17 mouse cellular contexts compared by ENCODE assay signal in genomic region chr7:58436888-58437625, GRCm38 (mm10).
"Had no signal": no experiment of that assay in that cellular context is flagged by ENCODE, and none has a peak within 500 bp of the region (broad histone marks: within the 10 kb centered on the region; RNA-seq: fewer than 3 reads in every experiment).

No protein-coding gene starts in this region.

- H3K27ac ChIP-seq: hindbrain, postnatal 0 days; left cerebral cortex, adult 2 months; limb, embryonic 10.5 days; liver, embryonic 15.5 days; midbrain, embryonic 10.5 days; neural tube, embryonic 15.5 days had no signal

- DNase-seq: kidney, adult 11 months; kidney, postnatal 14 days; lung, adult 2 months; lung, postnatal 4 days; midbrain, embryonic 14.5 days; right cerebral cortex, adult 18-20 months; right cerebral cortex, postnatal 25 days; thymus, postnatal 14 days had no signal

- H3K9me3 ChIP-seq: limb, embryonic 10.5 days; liver, embryonic 15.5 days; midbrain, embryonic 10.5 days; neural tube, embryonic 15.5 days had no signal

- ATAC-seq: hindbrain, postnatal 0 days; lung, postnatal 0 days had no signal

- H3K36me3 ChIP-seq: limb, embryonic 10.5 days; liver, embryonic 15.5 days; midbrain, embryonic 10.5 days; neural tube, embryonic 15.5 days had no signal

- H3K4me2 ChIP-seq: liver, embryonic 11.5 days; liver, embryonic 15.5 days; neural tube, embryonic 15.5 days had no signal

- H3K4me3 ChIP-seq: left cerebral cortex, adult 2 months; limb, embryonic 10.5 days; liver, embryonic 15.5 days; midbrain, embryonic 10.5 days; myocyte; neural tube, embryonic 15.5 days had no signal

- H3K4me1 ChIP-seq: limb, embryonic 10.5 days; liver, embryonic 15.5 days; midbrain, embryonic 10.5 days; neural tube, embryonic 15.5 days had no signal

- H3K27me3 ChIP-seq: liver, embryonic 15.5 days; neural tube, embryonic 15.5 days had no signal

- H3K9ac ChIP-seq: liver, embryonic 15.5 days; neural tube, embryonic 15.5 days had no signal
